Mouse (Mus musculus): ENCODE data around the gene Gm35315. TPM values are rescaled to one million over a fixed set of nuclear protein-coding genes. Genes with fewer than 3 reads are reported as not detected.
A peak's percentile ranks its signal among the peaks of the same experiment; 100 is the strongest.
"Not testable (repeated sequence)": the region's sequence is repeated elsewhere in the genome, so short reads cannot be mapped to it uniquely, and the experiment has no call there.

Gm35315 gene
- polyA plus RNA-seq (2015; fragmentation: Nextera tagmentation; extraction: Ambion mirVana) = 0.92 and 1.2 TPM in 2 replicates

- H3K9ac ChIP-seq = peak within 1 kb of the TSS; percentile 29
These were observed at the start of gene Gm35315 for GRCm38 (mm10) chr5:110094030-110094846. Gene Gm35315, minus strand, starts transcription at chr5:110094420.

GRCm38 (mm10) chr5:110143007-110143406 lies 48.8 kb upstream of the Gm35315 start:
- Histone ChIP-seq H3K36me3 (peaks cover 74% of the 10 kb centered on the region), H3K4me1 (no peaks in the 10 kb centered on the region), H3K9me3 (replicated peaks) (no peaks in the 10 kb centered on the region), H3K9ac (no peak overlapping the region), H3K4me3 (replicated peaks) (no peak overlapping the region), H3K27ac (replicated peaks) (no peak overlapping the region), H3K27me3 (no peaks in the 10 kb centered on the region), H3K4me2 (replicated peaks) (no peak overlapping the region)
- 87% methylated on average over 5 of the region's 5 CpGs for WGBS
- ATAC-seq (ENCODE audit: insufficient number of reproducible peaks, low FRiP score, low TSS enrichment, low read depth) = no peak

More at GRCm38 (mm10) chr5:110094030-110094846, at the start of gene Gm35315:
- 1% methylated on average over 24 of the region's 25 CpGs for WGBS
- ATAC-seq (ENCODE audit: insufficient number of reproducible peaks, low FRiP score, low TSS enrichment, low read depth) = peak; percentile 93
- Histone ChIP-seq H3K27ac (replicated peaks) (peak within 1 kb of the TSS; percentile 56), H3K9me3 (replicated peaks) (no peaks in the 10 kb centered on the region), H3K4me2 (replicated peaks) (peak within 1 kb of the TSS; percentile 76), H3K4me1 (peaks cover 3% of the 10 kb centered on the region), H3K36me3 (no peaks in the 10 kb centered on the region), H3K4me3 (replicated peaks) (peak within 1 kb of the TSS; percentile 56), H3K27me3 (no peaks in the 10 kb centered on the region)

- Histone ChIP-seq H3K4me1 (no peaks in the 10 kb centered on the region), H3K9ac (no peak overlapping the region), H3K27ac (replicated peaks) (no peak overlapping the region), H3K4me3 (replicated peaks) (no peak overlapping the region), H3K36me3 (peaks cover 68% of the 10 kb centered on the region), H3K27me3 (no peaks in the 10 kb centered on the region), H3K9me3 (replicated peaks) (no peaks in the 10 kb centered on the region), H3K4me2 (replicated peaks) (no peak overlapping the region)
- whole genome bisulfite sequencing = 75% methylated on average over 2 of the region's 2 CpGs
- ATAC-seq (ENCODE audit: insufficient number of reproducible peaks, low FRiP score, low TSS enrichment, low read depth) = no peak
These were observed 48.1 kb upstream of the Gm35315 start for GRCm38 (mm10) chr5:110142309-110142708.

GRCm38 (mm10) chr5:110140424-110140823 lies 46.2 kb upstream of the Gm35315 start:
- no peaks in the 10 kb centered on the region for H3K9me3 ChIP-seq (replicated peaks)
- no peak overlapping the region for H3K4me3 ChIP-seq (replicated peaks)
- H3K27me3 ChIP-seq = no peaks in the 10 kb centered on the region
- H3K4me1 ChIP-seq = no peaks in the 10 kb centered on the region
- 93% methylated on average over 7 of the region's 7 CpGs for WGBS
- peaks cover 51% of the 10 kb centered on the region for H3K36me3 ChIP-seq
- H3K9ac ChIP-seq = no peak overlapping the region
- no peak for ATAC-seq (ENCODE audit: insufficient number of reproducible peaks, low FRiP score, low TSS enrichment, low read depth)
- H3K27ac ChIP-seq (replicated peaks) = no peak overlapping the region
- no peak overlapping the region for H3K4me2 ChIP-seq (replicated peaks)

GRCm38 (mm10) chr5:110139325-110139724 lies 45.1 kb upstream of the Gm35315 start:
- WGBS = 86% methylated on average over 3 of the region's 3 CpGs
- Histone ChIP-seq H3K4me2 (replicated peaks) (no peak overlapping the region), H3K4me3 (replicated peaks) (no peak overlapping the region), H3K9me3 (replicated peaks) (no peaks in the 10 kb centered on the region), H3K9ac (no peak overlapping the region), H3K36me3 (peaks cover 42% of the 10 kb centered on the region), H3K4me1 (no peaks in the 10 kb centered on the region), H3K27ac (replicated peaks) (no peak overlapping the region), H3K27me3 (no peaks in the 10 kb centered on the region)
- no peak for ATAC-seq (ENCODE audit: insufficient number of reproducible peaks, low FRiP score, low TSS enrichment, low read depth)

GRCm38 (mm10) chr5:110137816-110138215 lies 43.6 kb upstream of the Gm35315 start:
- Histone ChIP-seq H3K27me3 (no peaks in the 10 kb centered on the region), H3K4me3 (replicated peaks) (no peak overlapping the region), H3K27ac (replicated peaks) (no peak overlapping the region), H3K9ac (no peak overlapping the region), H3K9me3 (replicated peaks) (peaks cover 3% of the 10 kb centered on the region; the same call in 1 of the 2 replicates), H3K36me3 (peaks cover 32% of the 10 kb centered on the region), H3K4me2 (replicated peaks) (no peak overlapping the region), H3K4me1 (no peaks in the 10 kb centered on the region)
- 97% methylated on average over 3 of the region's 3 CpGs for WGBS
- ATAC-seq (ENCODE audit: insufficient number of reproducible peaks, low FRiP score, low TSS enrichment, low read depth) = no peak

GRCm38 (mm10) chr5:110136087-110136464 lies 41.9 kb upstream of the Gm35315 start:
- H3K9me3 ChIP-seq (replicated peaks) = peaks cover 3% of the 10 kb centered on the region; the same call in 1 of the 2 replicates
- peak overlapping the region; percentile 75 for H3K27ac ChIP-seq (replicated peaks)
- H3K4me1 ChIP-seq = no peaks in the 10 kb centered on the region
- 6% methylated on average over 18 of the region's 18 CpGs for WGBS
- H3K36me3 ChIP-seq = peaks cover 20% of the 10 kb centered on the region
- H3K27me3 ChIP-seq = no peaks in the 10 kb centered on the region
- H3K9ac ChIP-seq = peak overlapping the region; percentile 73
- peak; percentile 9; the same call in 1 of the 2 replicates for ATAC-seq (ENCODE audit: insufficient number of reproducible peaks, low FRiP score, low TSS enrichment, low read depth)
- peak overlapping the region; percentile 90 for H3K4me3 ChIP-seq (replicated peaks)
- peak overlapping the region; percentile 73 for H3K4me2 ChIP-seq (replicated peaks)

GRCm38 (mm10) chr5:110135293-110136086 lies 41.3 kb upstream of the Gm35315 start, which contains the start of gene Chfr:
Gene Chfr, plus strand, starts transcription at chr5:110135842.
- Histone ChIP-seq H3K4me3 (replicated peaks) (peak within 1 kb of the TSS; percentile 90), H3K27ac (replicated peaks) (peak within 1 kb of the TSS; percentile 75), H3K4me1 (no peaks in the 10 kb centered on the region), H3K36me3 (peaks cover 19% of the 10 kb centered on the region), H3K9ac (peak within 1 kb of the TSS; percentile 73), H3K4me2 (replicated peaks) (peak within 1 kb of the TSS; percentile 73), H3K9me3 (replicated peaks) (peaks cover 3% of the 10 kb centered on the region; the same call in 1 of the 2 replicates), H3K27me3 (no peaks in the 10 kb centered on the region)
- peak; percentile 100 for ATAC-seq (ENCODE audit: insufficient number of reproducible peaks, low FRiP score, low TSS enrichment, low read depth)
- WGBS = 3% methylated on average over 45 of the region's 46 CpGs

GRCm38 (mm10) chr5:110122380-110122779 lies 28.2 kb upstream of the Gm35315 start:
- not testable (repeated sequence) for ATAC-seq (ENCODE audit: insufficient number of reproducible peaks, low FRiP score, low TSS enrichment, low read depth); H3K9ac ChIP-seq; H3K4me1 ChIP-seq; H3K9me3 ChIP-seq (replicated peaks); H3K4me3 ChIP-seq (replicated peaks); H3K27me3 ChIP-seq; H3K4me2 ChIP-seq (replicated peaks); H3K27ac ChIP-seq (replicated peaks)
- peaks cover 38% of the 10 kb centered on the region for H3K36me3 ChIP-seq
- WGBS = 80% methylated on average over 3 of the region's 3 CpGs

GRCm38 (mm10) chr5:110109991-110110441 lies 15.8 kb upstream of the Gm35315 start, which contains the start of gene Zfp605:
Gene Zfp605, plus strand, starts transcription at chr5:110110092.
- ATAC-seq (ENCODE audit: insufficient number of reproducible peaks, low FRiP score, low TSS enrichment, low read depth) = peak; percentile 42
- Histone ChIP-seq H3K27me3 (no peaks in the 10 kb centered on the region), H3K4me2 (replicated peaks) (peak within 1 kb of the TSS; percentile 67), H3K9ac (peak within 1 kb of the TSS; percentile 58), H3K9me3 (replicated peaks) (0 out of 2 replicates have a peak, but pooled peaks cover 3% of the 10 kb centered on the region), H3K4me3 (replicated peaks) (peak within 1 kb of the TSS; percentile 69), H3K4me1 (peaks cover 15% of the 10 kb centered on the region), H3K36me3 (peaks cover 37% of the 10 kb centered on the region), H3K27ac (replicated peaks) (peak within 1 kb of the TSS; percentile 78)
- 2% methylated on average over 12 of the region's 12 CpGs for WGBS

- H3K9ac ChIP-seq = peak overlapping the region; percentile 77; the same call in 1 of the 2 replicates
These were observed 14.0 kb upstream of the Gm35315 start for GRCm38 (mm10) chr5:110108305-110108628.

More at GRCm38 (mm10) chr5:110108305-110108628, 14.0 kb upstream of the Gm35315 start:
- Histone ChIP-seq H3K36me3 (peaks cover 43% of the 10 kb centered on the region), H3K4me3 (replicated peaks) (peak overlapping the region; percentile 77), H3K27ac (replicated peaks) (peak overlapping the region; percentile 99), H3K4me1 (peaks cover 15% of the 10 kb centered on the region), H3K9me3 (replicated peaks) (0 out of 2 replicates have a peak, but pooled peaks cover 3% of the 10 kb centered on the region), H3K27me3 (no peaks in the 10 kb centered on the region), H3K4me2 (replicated peaks) (peak overlapping the region; percentile 80)
- ATAC-seq (ENCODE audit: insufficient number of reproducible peaks, low FRiP score, low TSS enrichment, low read depth) = no peak
- under 1% methylated on average over 7 of the region's 7 CpGs for WGBS

Measured in embryonic facial prominence, embryonic 15.5 days (tissue).